Mouse (Mus musculus): Measurements from ENCODE around the gene Gm9747.

DNA sequence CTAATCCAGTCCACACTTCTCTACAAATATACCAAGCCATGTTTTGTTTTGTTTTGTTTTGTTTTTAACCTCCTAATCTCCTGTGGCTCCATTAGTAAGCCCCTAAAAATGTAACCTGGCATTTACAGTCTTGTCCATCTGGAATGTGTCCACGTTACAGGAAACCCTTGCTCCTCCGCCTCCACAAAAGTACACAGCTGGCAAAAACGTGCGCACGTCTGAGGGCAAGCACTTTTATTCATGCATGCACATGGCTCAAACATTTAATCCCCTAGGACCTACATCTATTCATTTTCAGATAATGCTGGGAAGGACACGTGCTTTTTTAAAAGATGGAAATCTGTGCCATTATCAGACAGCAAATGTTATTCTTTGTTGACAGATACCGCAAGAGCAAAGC is 25.4 kb downstream of the Gm9747 start:
- no peak for TF ChIP-seq CTCF (IDR thresholded peaks at IDR 0.05)
- no peak for TF ChIP-seq EP300 (IDR thresholded peaks at IDR 0.05)

Data from lung, postnatal 0 days (tissue).